Mouse (Mus musculus) bone marrow macrophage, adult 2 months (primary cell): ENCODE data around the gene Ghdc. TPM values are rescaled to one million over a fixed set of nuclear protein-coding genes. Genes with fewer than 3 reads are reported as not detected.

Source experiments
- H3K27ac ChIP-seq: 2 replicates; pipeline ENCODE4 v1.5.1; 2012; ENCODE audit warnings: low read depth, low read length; ENCODE audit not compliant: insufficient read depth
- H3K4me1 ChIP-seq: 2 replicates; pipeline ENCODE4 v1.6.1; 2012; ENCODE audit warnings: low read length; ENCODE audit not compliant: control insufficient read depth, insufficient read depth
- H3K4me3 ChIP-seq: 2 replicates; pipeline ENCODE4 v1.5.1; 2012; ENCODE audit warnings: mild to moderate bottlenecking, low read length, moderate library complexity; ENCODE audit not compliant: insufficient read depth
- CTCF ChIP-seq: IDR thresholded peaks from 2 replicates; pipeline ENCODE4 v1.5.1; 2012; ENCODE audit warnings: low read depth, mild to moderate bottlenecking, low read length, moderate library complexity
- POLR2A ChIP-seq: IDR thresholded peaks from 2 replicates; pipeline ENCODE4 v1.6.1; 2012; ENCODE audit warnings: mild to moderate bottlenecking, low read depth, low read length, borderline replicate concordance
- polyA plus RNA-seq: library from polyadenylated mRNA; stranded (reverse); fragments of >200 nt; gene quantifications from 2 replicates; pipeline ENCODE4 v1.2.4, GENCODE M21; 2012; ENCODE audit not compliant: missing spikeins, insufficient read depth, insufficient read length

The Ghdc gene
- polyA plus RNA-seq, 1 experiment: 12.0 TPM

DNA sequence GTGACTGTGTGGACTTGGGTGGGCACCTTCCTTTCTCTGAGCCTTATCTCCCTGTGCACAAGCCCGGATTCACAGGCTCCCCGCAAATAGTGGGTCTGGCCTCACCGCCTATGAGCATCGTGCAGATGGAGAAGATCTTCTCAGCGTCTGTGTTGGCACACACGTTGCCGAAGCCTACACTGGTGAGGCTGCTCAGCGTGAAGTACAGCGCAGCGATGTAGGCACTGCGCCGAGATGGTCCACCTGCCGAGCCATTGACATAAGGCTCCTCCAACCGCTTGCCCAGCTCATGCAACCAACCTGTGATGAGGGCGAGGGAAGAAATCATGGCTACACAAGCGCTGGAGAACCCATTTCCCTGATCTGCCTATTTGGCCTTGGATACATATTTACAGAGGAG, 20.6 kb downstream of the Ghdc start:
- no peak for TF ChIP-seq CTCF
- no peak for TF ChIP-seq POLR2A
- Histone ChIP-seq H3K27ac (no peak overlapping the region), H3K4me1 (no peaks in the 10 kb centered on the region), H3K4me3 (no peak overlapping the region)

- Histone ChIP-seq H3K4me3 (no peak overlapping the region), H3K4me1 (no peaks in the 10 kb centered on the region), H3K27ac (no peak overlapping the region)
- TF ChIP-seq POLR2A: no peak
- TF ChIP-seq CTCF: no peak
Observed at GRCm38 (mm10) chr11:100749469-100749868, 21.3 kb downstream of the Ghdc start.

DNA sequence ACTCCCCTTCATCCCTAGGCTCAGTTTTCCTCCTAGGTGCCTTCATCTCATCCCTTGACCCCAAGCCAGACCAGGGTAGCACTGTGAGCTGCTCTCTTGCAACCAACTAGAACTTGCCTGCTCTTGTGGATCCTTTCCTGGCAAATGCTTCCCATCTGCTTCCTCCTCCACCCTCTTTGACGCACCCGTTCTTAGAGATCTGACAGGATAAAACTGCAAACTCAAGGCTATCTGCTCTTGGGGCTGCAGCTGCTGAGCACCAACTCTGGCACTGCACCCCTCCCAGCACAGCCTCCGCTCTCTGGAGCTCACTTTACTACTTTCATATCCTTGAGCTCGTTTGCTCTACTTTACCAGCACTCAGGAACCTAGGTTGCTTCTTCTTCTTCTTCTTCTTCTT, 22.1 kb downstream of the Ghdc start:
- TF ChIP-seq POLR2A (no peak), CTCF (no peak)
- Histone ChIP-seq H3K4me3 (no peak overlapping the region), H3K27ac (no peak overlapping the region), H3K4me1 (no peaks in the 10 kb centered on the region)

DNA sequence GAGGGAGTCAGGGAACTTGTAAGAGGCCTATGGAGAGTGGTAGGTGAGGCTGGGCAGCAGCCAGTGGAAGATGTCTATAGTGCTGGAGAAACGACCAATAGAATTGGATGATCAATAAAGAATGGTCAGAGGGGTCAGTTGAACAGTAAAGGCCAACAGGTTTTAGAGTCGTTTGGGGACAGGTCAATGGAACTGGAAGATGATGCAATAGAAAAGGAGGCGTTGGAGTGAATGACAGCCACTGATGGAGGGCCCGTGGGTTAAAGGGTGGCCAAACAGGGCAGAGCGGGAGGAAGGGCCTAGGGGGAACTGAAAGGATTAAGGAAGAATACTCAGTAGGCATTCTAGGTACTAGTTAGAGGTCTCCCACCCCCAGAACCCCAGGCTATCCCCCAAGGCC, 23.6 kb downstream of the Ghdc start:
- TF ChIP-seq POLR2A (no peak), CTCF (no peak)
- no peak overlapping the region for H3K4me3 ChIP-seq

GRCm38 (mm10) chr11:100746546-100746945, 24.2 kb downstream of the Ghdc start:
- TF ChIP-seq CTCF (no peak), POLR2A (no peak)
- H3K4me3 ChIP-seq: no peak overlapping the region
- H3K4me1 ChIP-seq: no peaks in the 10 kb centered on the region
- H3K27ac ChIP-seq: no peak overlapping the region

More for the DNA sequence above, 23.6 kb downstream of the Ghdc start:
- no peaks in the 10 kb centered on the region for H3K4me1 ChIP-seq
- no peak overlapping the region for H3K27ac ChIP-seq

- H3K27ac ChIP-seq: no peak overlapping the region
- TF ChIP-seq POLR2A (no peak), CTCF (0 out of 2 replicates have a peak, but pooled peaks have one; percentile 23)
- no peaks in the 10 kb centered on the region for H3K4me1 ChIP-seq
- H3K4me3 ChIP-seq: no peak overlapping the region
Observed at GRCm38 (mm10) chr11:100745085-100745484, 25.7 kb downstream of the Ghdc start.

- H3K27ac ChIP-seq: no peak overlapping the region
- TF ChIP-seq CTCF: no peak
- no peak for TF ChIP-seq POLR2A
- no peak overlapping the region for H3K4me3 ChIP-seq
- H3K4me1 ChIP-seq: peaks cover 8% of the 10 kb centered on the region
Observed at GRCm38 (mm10) chr11:100741348-100741747, 29.4 kb downstream of the Ghdc start.

DNA sequence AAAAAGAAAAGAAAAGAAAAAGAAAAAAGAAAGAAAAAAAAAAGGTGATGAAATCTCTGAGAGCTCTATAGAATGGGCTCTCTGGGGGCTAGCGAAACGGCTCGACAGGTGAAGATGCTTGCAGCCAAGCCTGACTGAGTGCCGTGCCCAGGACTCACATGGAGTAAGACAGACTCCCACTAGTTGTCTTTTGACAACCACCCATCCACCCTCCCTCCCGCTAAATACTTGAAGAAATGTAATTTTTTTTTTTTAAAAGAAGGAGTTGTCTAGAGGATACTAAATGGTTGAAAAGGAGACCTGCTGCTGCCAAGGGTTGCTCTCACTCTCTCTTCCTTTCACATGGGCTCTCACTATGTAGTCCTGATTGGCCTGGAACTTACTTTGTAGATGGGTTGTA, 32.0 kb downstream of the Ghdc start:
- no peak overlapping the region for H3K27ac ChIP-seq
- TF ChIP-seq CTCF: no peak
- TF ChIP-seq POLR2A: no peak
- peaks cover 19% of the 10 kb centered on the region for H3K4me1 ChIP-seq
- peak overlapping the region; percentile 66; the same call in 1 of the 2 replicates for H3K4me3 ChIP-seq

- H3K27ac ChIP-seq: peak within 1 kb of the TSS; percentile 80
- peak within 1 kb of the TSS; percentile 93 for H3K4me3 ChIP-seq
- no peak for TF ChIP-seq CTCF
- no peak for TF ChIP-seq POLR2A
- peaks cover 20% of the 10 kb centered on the region for H3K4me1 ChIP-seq
Observed at GRCm38 (mm10) chr11:100738066-100738604, 32.6 kb downstream of the Ghdc start, which contains the start of gene Rab5c. Gene Rab5c, minus strand, starts transcription at chr11:100738215.

- peak overlapping the region; percentile 93 for H3K4me3 ChIP-seq
- peak overlapping the region; percentile 80 for H3K27ac ChIP-seq
- peaks cover 26% of the 10 kb centered on the region for H3K4me1 ChIP-seq
- no peak for TF ChIP-seq POLR2A
- no peak for TF ChIP-seq CTCF
Observed at GRCm38 (mm10) chr11:100737105-100737733, 33.5 kb downstream of the Ghdc start.

- peaks cover 28% of the 10 kb centered on the region for H3K4me1 ChIP-seq
- peak overlapping the region; percentile 93 for H3K4me3 ChIP-seq
- peak overlapping the region; percentile 80 for H3K27ac ChIP-seq
- TF ChIP-seq POLR2A: no peak
- TF ChIP-seq CTCF: no peak
Observed at GRCm38 (mm10) chr11:100736746-100737080, 34.0 kb downstream of the Ghdc start.
